Mouse (Mus musculus) large intestine, adult 2 months (tissue): Measurements from ENCODE around the gene Ccdc34. TPM values are rescaled to one million over a fixed set of nuclear protein-coding genes. Genes with fewer than 3 reads are reported as not detected.

Source experiments
- DNase-seq: peaks from one replicate; pipeline ENCODE4 v3.0.0-alpha.2; 2012; ENCODE audit warnings: low read depth, low spot score
- WGBS: fragments of 180-500 bp; shearing (Covaris S2); methylation state at CpG from one replicate; pipeline ENCODE4 v1.1.7; 2018; 5-methylcytosine and 5-hydroxymethylcytosine counted together
- polyA plus RNA-seq: library from polyadenylated mRNA; depleted of rRNA; stranded (reverse); fragments of >200 nt; gene quantifications from 2 replicates; pipeline ENCODE4 v1.2.3, GENCODE M21; 2012; rRNA removed

Ccdc34 gene
- polyA plus RNA-seq, 1 experiment, result 13.3 TPM

DNA sequence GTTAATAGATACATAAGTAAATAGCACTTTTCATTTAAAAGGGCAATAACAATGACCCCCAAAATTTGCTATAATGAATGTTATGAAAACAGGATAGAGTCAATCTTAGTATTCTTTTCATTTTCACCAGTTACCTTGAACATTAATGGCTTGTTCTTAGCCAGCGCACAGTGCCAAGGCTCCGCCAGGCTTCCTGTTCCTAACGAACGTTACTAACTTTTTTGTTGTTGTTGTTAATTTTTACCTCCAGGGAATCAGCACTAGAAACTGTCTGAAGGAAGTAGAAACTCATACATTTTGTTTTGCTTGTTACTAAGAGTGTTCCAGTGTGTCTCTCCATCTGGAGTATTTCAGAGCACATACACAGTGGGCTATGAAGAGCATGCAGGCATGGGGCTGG lies 184.2 kb downstream of the Ccdc34 start:
- no peak for DNase-seq
- WGBS, result 41% methylated on average over 4 of the region's 4 CpGs

GRCm38 (mm10) chr2:110202716-110203497 lies 185.3 kb downstream of the Ccdc34 start:
- WGBS, result 36% methylated on average over 13 of the region's 13 CpGs
- no peak for DNase-seq

- DNase-seq, result no peak
- 60% methylated on average over 4 of the region's 4 CpGs for WGBS
These were observed 186.6 kb downstream of the Ccdc34 start for GRCm38 (mm10) chr2:110204169-110204568.

GRCm38 (mm10) chr2:110204705-110205318 lies 187.2 kb downstream of the Ccdc34 start:
- WGBS, result 5% methylated on average over 14 of the region's 14 CpGs
- DNase-seq, result no peak

DNA sequence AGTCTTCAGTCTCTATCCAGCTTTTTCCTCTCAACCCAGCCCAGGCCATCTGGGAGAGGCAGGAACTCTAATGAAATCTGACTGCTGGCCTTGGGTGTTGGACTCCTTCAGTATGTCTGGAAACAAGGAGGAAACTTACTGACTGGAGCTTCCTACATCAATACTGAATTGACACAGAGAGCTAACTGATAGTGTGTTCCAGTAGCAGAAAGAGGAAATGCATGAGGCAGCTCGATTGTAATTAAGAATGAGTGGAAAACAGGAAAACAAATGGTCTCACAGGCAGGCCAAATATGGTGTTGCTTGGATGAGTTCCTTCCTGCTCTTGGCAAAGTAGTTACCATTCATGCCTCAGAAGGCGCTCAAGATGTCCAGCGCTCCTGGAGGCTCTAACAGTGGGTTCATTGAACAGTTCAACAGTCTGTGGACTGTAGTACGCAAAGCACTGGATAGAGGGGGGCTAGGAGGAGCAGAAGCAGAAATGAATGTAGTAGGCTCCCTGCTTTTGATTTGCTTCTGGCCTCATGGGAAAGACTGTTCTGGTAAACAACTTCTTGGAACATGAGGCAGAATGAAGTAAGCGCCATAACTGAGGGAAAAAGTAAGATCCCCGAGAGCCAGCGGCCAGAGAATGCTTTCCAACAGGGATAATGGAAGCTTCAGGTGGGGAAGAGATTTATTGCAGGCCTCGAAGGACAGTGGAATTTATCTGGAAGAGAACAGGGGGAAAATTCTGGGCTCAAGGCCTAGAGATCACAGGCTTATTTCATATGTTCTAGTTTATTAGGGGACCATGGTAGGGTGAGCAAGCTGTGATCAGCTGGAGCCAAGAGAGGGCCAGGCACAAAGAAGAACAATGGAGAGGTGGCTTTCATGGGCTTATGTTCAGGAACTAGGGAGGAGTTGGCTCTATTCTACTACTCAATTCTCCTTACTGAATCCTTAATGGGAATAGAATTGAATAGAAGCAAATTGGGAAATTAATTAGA lies 193.2 kb downstream of the Ccdc34 start:
- 63% methylated on average over 8 of the region's 8 CpGs for WGBS

GRCm38 (mm10) chr2:110214278-110214677 lies 196.7 kb downstream of the Ccdc34 start:
- DNase-seq, result no peak
- WGBS, result 37% methylated on average over 4 of the region's 4 CpGs

More for the DNA sequence above, 193.2 kb downstream of the Ccdc34 start:
- DNase-seq, result no peak

DNA sequence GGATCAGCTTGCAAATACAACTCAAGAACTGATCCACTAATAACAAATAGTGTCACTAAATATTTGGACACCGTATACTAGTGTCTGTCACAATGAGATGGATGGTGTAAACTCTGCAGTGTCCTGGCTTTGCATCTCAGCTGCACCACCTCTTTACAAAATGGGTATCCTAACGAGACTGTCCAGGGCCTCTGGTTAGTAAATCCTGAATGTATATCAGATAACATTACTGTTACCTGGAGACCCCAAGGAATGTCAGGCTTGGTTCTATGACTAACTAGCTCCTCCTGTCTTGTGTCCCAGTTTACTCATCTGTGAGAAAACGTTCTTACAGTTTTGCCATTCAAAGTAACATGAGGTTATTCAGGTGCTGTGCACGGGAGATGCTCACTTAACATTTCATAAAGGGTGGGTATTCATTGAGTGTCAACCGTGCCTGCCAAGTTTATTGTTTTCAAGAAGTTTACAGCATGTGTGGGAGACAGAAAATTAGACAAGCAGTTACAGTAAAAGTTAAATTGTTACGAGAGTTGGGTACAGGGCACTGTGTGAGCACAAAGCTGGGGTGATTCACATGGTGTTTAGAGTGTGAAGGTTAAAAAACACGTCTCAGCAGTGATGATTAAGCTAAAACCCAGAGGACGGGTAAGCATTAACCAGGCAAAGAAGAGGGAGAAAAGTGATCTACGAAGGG lies 197.5 kb downstream of the Ccdc34 start:
- WGBS, result 22% methylated on average over 9 of the region's 9 CpGs
- no peak for DNase-seq

DNA sequence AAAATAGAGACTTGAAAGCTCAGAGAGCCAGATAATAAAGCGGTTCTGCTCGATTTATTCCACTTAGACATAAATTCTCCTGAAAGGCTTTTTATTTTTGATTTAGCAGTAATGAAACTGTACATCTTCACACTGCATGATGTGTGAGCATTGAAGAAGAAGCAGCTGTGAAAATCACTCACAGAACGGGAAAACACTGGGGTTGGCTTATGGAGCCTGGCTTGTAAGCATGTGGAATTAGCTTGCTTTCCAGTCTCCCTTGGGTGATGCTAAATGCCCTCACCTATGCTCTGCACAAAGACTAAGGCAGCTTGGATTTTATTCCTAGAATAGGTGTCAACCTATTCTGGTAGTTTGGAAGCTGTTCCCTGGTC lies 198.1 kb downstream of the Ccdc34 start:
- WGBS, result 17% methylated on average over 3 of the region's 3 CpGs
- no peak for DNase-seq

GRCm38 (mm10) chr2:110220492-110220891 lies 202.9 kb downstream of the Ccdc34 start:
- no peak for DNase-seq
- WGBS, result 50% methylated on average over 1 of the region's 1 CpGs

GRCm38 (mm10) chr2:110222793-110223192 lies 205.2 kb downstream of the Ccdc34 start:
- no peak for DNase-seq
- WGBS, result 52% methylated on average over 2 of the region's 2 CpGs

Other genes with a start within 250 kb of the Ccdc34 start
- 8.0 and 9.6 TPM in 2 replicates for gene Lin7c, start 127.0 kb upstream of the Ccdc34 start, polyA plus RNA-seq
- 44.2 and 78.8 TPM in 2 replicates for gene Lgr4, start 100.2 kb upstream of the Ccdc34 start, polyA plus RNA-seq